Mouse (Mus musculus): ENCODE measurements at regions not wholly inside any gene's neighbourhood (a gene's known extent, or its start where the extent isn't known, plus 50 kb on each side); places are given as distances from the start of the nearest gene placed in this dataset.

DNA sequence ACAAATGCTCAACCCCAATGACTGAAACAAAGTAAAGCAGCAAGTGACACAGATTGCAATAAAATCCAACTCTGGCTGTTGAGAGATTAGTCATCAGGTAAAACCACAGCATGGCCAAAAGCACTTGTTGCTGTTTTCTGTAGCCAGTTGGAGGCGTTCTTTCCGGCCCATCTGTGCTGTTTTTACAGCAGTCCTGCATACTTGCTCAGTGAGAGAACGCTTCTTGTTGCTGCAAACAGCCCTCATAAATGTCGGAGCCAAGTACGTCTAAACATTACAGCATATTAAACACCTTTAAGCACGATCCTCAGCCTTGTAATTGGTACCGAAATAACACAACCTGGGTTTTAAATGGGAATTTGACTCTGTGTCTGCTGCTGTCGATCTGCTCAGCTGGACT, 65.6 kb upstream of the Hs3st3a1 start:
- no peak for DNase-seq (ENCODE audit: extremely low spot score, low spot score)

DNA sequence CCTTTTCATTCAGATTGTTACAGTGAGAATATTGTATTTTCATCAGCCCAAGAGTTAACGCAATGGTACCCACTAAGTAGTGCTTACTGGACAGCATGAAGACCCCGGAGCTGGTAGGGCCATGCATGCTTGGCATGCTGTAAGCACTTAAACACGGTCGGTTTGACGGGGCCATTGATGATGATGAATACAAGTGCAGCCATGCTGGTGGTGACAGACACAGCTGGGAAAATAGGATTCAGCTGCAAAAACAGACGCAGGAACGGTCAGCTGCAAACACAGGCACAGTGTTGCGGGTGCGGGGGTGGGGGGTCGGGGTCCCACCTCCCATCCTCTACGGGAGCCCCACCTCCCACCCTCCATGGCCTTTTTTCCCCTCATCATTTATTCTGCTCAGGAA, 99.7 kb upstream of the Hs3st3a1 start:
- DNase-seq (ENCODE audit: extremely low spot score, low spot score), result peak; percentile 42

DNA sequence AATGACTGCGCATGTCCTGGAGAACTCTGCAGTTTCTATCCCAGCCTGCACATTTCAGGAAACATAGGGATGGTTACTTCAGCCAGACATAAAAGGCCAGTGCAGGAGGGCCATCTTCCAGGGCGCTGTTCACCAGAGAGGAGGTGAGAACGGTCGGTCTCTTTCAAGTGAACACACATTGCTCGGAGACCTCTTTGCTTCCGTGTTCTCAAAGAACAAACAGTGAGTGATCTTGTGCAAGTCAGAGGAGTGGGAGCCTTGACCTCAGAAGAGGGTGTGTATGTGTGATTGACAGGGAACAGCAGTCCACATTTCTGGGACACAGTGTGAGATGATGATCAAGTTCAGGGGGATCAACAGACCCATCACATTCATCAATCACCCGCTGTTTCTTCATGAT, 102.7 kb upstream of the Hs3st3a1 start:
- DNase-seq (ENCODE audit: extremely low spot score, low spot score), result no peak

DNA sequence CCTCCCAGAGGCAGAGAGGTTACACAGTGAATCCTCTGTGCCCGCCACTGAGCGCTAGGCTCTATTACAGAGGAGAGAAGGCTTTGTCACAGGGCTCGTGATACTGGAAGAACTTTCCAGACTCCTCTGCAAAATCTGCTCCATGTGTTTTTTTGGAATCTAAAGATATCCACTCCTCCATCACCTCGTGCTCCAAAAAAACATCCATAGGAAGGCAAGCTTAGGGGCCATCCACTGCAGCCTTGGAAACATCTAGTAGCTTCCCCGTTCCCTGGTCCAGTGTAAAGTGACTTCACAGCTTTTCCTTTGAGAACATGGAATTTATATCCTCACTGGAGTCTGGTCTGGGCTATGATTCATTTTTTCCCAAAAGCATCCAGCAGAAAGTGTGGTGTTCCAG, 103.3 kb upstream of the Hs3st3a1 start:
- DNase-seq (ENCODE audit: extremely low spot score, low spot score), result no peak

DNA sequence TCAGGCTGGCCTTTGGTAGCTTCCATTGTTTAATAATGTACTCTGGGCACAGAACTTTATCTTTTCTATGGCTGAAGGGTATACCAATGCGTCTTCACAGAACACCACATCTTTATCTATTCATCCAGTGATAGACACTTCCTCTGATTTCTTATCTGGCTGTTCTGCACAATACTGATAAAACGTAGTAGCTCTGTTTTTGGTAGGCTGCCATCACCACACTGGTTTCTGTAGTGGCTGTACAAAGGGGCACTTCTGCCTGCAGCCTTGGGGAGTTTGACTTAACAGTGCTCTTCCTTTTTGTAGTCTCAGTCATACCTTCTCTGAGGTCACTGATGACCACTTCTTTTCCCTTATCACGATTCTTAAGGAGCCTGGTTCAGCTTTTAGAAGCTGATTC, 106.0 kb upstream of the Hs3st3a1 start:
- no peak for DNase-seq (ENCODE audit: extremely low spot score, low spot score)

DNA sequence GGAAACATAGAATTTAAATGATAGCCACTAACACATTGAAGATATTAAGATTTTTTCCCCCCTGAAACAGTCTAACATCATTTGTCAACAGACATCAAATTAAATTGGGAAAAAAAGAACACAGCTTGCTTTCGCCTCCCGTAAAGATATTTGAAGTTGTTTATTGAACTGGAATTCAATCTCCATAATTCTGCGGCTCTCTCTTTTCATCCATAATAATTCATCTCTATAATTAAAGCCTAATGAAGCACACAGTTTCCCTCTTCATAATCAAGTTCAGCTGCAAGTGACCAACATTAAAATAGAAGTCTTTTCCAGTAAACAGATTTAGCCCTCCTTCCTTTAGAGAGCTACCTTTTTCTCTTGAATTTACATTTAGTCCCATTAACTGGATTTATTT, 107.4 kb upstream of the Hs3st3a1 start:
- DNase-seq (ENCODE audit: extremely low spot score, low spot score), result no peak

DNA sequence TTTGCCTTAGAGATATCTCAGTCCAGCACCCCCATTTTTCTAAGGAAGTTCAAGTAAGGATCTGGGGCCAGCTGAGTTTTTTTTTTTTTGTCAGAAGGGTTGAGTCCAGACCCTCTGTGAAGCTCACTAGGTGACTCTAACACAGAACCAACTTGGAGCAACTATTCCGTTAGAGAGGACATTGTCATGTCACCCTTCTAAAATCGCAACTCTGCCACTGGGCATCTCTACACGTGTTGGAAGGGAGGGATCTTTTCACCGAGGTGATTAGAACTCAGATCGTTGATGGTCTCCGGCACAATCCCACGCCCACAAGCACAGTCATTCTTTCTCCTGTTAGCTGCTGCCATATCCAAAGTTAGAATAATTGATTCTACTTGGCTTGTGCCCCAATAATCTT, 108.5 kb upstream of the Hs3st3a1 start:
- DNase-seq (ENCODE audit: extremely low spot score, low spot score), result no peak

DNA sequence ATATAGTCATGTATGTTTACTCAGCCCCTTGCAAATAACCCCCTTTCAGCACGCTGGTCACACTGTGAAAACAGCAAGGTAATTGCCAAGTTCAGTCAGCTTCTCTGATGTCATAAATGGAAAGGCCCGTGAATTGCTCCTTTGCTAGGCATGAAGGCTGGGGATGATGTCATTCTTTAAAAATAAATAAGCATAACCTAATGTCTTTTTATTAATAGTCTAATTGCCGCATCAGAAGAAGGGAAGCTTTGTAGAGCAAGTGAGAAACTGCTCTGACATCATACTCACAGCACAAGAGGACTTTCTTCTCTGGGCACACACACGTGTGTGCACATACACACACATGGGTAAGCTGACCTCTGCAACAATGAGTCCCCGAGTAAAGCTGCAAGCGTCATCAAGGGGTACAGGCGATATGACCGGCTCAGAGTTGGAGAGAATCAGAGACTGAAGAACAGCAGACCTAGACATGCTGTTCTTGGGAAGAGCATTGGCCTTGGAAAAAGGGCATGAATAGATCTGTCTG, 113.2 kb upstream of the Hs3st3a1 start:
- no peak for DNase-seq (ENCODE audit: extremely low spot score, low spot score)

DNA sequence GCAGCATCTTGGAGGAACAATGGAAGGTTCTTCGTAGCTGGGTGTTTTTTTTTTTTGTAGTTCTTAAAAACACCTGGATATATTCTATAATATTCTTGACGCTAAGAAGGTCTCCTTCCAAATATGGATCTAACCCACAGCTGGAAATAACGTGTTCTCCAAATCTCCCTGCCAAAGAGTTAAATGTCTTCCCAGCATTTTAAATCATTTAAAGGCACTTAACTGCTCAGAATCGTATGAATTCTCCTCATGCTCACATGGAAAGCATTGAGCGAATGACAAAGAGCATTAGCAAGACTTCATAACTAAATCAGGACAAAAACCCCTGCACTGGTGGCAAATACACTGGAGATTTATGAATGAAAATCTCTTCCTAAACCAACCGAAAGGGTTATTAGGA, 117.7 kb upstream of the Hs3st3a1 start:
- DNase-seq (ENCODE audit: extremely low spot score, low spot score), result no peak

DNA sequence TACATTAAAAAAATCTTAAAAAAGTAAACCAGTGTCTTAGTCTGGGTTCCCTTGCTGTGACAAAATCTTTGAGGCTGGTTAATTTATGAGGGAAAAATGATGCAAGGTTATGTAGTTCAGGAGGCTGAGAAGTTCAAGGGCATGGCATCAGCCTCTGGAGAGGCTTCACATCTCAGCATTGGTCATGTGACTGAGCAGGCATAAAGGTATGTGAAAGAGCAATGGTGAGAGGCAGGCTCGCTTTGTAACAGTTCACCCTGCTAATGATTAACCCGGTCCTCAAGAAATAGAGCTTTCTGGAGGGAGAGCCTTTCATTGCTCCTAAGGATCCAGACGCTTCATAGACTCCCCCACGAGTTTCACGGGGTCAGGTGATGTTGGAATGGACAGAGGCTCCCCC, 120.1 kb upstream of the Hs3st3a1 start:
- DNase-seq (ENCODE audit: extremely low spot score, low spot score), result no peak

DNA sequence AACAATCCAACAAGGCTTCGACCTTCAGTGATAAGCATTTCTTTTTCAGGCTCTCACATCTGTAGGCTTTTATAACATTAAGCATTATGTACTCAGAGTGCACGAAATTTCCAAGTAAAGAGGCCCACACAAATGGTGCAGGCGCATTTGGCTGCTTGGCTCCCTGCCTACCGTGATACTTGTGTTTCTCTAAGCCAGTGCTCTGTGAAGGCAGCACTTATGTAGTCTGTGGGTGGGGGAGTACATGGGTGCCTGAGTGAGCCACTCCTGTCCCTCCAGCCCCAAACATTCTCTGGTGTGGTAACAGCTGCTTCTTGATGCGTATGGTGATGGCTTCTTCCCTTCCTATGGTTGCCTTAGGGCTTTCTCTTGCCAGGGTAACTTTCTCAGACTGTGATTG, 121.9 kb upstream of the Hs3st3a1 start:
- no peak for DNase-seq (ENCODE audit: extremely low spot score, low spot score)

DNA sequence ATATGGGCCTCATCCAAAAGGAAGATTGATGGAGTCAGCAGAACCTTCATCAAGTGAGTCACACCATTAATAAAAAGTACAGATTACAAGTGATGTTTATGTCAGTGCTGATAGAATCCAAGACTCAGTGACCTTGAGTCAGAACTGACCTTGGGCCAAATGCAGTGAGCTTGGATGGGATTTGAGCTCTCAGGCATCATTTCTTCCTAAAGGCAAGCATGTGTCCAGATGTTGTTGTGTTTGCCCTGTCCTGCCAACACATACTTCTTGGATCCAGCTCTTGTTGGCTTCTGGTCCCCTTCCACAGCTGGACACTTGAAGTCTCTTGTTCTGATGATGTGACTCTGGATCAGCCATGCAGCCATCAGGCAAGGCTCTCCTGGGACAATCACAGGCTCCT, 125.3 kb upstream of the Hs3st3a1 start:
- DNase-seq (ENCODE audit: extremely low spot score, low spot score), result no peak

DNA sequence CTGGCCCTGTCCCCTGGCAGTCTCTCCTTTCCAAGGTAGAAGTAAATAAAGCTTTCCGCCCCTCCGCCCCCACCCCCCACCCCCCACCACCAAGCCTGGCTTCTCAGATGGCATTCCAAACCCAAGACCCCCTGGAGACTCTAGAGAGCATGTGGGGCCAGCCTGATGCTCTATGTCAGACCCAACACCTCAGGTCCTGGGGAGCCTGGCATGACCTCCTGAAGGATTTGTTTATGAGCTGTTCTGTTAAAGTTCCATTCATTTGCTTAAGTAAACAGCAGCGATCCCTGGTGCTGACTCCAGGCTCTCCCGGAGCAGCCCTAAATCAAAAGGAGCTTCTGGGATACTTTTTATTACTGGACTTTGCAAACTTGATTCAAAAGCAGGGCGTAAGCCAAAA, 137.3 kb upstream of the Hs3st3a1 start:
- DNase-seq (ENCODE audit: extremely low spot score, low spot score), result no peak

DNA sequence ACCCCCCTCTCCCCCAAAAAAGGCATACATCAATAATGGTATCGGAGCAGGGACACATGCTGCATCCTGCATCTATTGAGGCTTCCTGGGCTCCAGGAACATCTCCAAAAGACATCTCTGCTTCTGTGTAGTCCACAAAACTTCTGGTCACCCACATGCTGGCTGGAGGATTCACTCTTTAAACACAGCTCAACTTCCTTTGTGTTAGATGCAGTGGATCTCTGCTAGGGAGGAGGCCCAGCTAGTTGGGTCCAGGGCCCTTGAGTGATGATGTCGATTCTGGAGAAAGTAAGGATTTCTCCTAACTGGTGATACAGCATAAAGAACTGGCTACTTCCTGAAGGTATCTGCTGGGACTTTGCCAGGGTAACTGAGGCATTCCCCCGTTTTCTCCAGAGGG, 146.9 kb upstream of the Hs3st3a1 start:
- DNase-seq (ENCODE audit: extremely low spot score, low spot score), result no peak

DNA sequence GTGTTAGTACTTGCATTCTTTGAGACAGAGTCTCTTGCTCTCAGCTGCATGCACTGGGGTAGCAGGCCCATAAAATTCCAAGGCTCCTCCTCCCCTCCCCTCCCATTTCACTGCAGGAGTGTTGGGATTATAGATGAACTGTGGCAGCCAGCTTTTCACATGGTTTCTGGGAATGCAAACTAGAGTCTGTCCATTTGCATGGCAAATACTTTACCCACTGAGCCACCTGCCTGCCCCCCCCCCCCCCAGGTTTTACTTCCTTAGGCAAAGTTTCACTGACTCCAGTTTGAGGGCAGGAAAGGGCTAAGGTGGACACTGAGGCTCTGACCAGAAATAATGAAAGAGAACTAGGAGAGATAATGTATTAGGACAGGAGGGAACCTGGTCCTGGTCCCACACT, 147.6 kb upstream of the Hs3st3a1 start:
- DNase-seq (ENCODE audit: extremely low spot score, low spot score), result no peak

DNA sequence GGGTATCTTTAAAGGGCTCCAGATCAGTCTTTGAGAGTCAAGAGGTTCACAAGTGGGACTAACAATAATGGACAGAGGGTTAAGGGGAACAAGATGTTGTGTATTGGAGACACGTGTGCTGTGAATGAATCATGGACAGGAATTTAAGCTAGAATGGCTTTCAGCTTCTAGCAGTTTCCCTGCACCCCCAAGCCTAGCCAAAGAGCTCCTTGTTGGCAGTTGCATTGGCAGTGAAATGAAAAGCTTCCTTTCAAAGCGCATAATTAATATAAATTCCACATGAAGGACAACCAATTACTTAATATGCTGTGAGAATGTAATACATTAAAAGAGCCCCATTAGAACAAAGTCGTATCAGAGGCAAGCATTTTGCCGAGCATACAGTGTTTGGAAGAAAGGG, 153.4 kb upstream of the Hs3st3a1 start:
- no peak for DNase-seq (ENCODE audit: extremely low spot score, low spot score)

DNA sequence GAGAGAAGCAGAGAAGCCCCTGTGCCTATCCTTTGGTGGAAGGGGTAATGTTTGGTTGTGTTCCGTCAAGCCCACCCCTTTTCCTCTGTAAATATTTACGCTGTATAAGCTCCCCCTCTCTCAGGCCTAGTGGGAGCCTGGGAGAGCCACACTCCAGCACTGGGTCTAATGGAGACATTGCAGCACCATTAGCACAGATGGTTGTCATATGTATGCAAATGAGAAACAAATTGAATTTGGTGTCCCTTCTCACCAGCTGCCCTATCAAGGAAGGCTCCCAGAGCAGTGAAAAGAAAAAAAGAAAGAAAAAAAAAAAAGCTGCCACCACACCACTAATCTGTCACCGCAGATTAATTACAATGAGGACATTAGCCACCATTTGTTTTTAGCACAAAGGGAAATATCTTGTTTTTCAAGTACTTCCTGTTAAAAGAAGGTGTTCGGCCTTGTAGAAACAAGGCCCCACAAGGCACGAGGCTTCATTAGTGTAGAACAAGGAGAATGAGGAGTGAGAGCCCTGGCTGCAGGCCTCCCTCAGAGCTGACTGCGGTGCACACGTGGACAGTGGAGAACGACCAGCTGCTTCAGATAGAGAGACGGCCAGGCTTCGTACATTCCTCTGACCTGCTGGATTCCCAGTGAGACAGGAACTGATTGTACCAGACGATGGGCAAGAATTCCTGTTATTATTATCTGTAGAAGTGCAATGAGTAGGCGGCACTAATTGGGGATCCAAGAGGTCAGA, 156.7 kb upstream of the Hs3st3a1 start:
- no peak for DNase-seq (ENCODE audit: extremely low spot score, low spot score)

DNA sequence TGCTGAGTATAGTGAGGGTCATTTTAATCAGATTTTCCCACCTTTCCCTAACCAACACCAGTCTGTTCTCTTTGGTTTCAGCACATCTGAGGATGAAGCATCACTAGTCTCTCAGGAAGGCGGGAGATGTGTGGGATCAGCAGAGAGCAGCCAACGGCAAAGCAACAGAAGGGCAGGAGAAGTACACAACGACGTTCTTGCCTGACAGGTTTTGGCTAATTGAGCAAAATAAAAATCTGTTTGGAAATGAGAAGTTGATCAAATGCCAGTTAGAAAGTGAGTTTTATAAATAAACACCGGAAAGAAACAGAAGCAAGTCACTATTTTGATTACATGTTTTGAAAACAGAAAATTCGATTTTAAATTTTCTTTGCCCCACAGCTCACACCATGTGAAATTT, 161.4 kb upstream of the Hs3st3a1 start:
- DNase-seq (ENCODE audit: extremely low spot score, low spot score), result no peak

DNA sequence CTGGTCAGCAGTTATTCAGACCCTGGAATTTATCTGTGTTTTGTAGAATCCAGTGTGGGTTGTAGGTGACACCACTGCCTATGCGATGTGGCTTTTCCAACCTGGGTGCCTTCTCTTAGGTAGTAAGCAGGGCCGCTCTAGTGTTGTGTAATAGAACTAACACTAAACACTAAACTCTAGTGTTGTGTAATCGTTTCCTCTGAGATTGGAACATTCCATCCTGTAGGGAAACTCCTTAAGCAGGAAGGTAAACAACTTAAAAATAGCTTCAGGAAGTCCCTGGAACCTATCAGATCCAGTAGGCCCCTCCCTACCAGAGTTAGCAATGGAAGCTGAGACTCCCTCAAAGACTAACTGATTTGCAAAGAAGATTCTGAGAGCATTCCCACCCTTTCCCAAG, 161.9 kb upstream of the Hs3st3a1 start:
- no peak for DNase-seq (ENCODE audit: extremely low spot score, low spot score)

DNA sequence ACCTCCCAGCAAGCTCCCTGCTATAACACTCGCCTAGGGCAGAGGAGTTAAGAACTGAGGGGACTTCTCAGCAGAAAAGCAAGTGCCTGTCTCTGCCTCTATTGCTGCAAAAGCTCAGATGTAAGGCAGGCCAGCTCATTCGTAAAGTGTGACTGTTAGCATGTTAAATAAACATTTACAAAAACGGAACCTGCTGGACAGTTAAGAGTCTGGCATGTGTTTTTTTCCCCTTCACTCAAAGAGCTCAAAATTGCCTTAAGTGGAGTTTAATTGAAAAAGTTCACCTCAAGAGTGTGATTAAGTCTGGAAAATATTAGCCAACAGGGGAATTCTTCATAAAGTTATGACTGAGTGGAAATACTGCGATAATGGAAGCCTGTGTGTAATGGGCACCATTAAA, 167.0 kb upstream of the Hs3st3a1 start:
- DNase-seq (ENCODE audit: extremely low spot score, low spot score), result no peak

DNA sequence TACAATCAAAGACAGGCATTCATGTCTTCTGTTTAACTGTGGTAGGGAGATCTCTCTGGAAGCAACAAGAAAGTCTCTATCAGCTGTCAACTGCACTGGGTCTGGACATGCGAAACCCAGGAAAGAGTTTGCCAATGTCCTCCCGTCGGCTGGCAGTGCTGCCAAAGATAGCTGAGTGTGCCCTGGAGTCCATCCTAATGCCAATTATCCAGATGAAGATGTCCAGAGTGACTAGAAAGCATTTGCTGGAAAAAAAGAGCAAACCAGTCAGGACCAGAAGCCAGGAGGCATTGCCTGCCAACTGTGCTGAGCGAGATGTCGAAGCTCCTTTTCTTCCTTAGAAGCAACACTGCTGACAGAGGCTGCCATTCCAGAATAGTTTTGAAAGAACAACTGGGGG, 167.6 kb upstream of the Hs3st3a1 start:
- DNase-seq (ENCODE audit: extremely low spot score, low spot score), result no peak

DNA sequence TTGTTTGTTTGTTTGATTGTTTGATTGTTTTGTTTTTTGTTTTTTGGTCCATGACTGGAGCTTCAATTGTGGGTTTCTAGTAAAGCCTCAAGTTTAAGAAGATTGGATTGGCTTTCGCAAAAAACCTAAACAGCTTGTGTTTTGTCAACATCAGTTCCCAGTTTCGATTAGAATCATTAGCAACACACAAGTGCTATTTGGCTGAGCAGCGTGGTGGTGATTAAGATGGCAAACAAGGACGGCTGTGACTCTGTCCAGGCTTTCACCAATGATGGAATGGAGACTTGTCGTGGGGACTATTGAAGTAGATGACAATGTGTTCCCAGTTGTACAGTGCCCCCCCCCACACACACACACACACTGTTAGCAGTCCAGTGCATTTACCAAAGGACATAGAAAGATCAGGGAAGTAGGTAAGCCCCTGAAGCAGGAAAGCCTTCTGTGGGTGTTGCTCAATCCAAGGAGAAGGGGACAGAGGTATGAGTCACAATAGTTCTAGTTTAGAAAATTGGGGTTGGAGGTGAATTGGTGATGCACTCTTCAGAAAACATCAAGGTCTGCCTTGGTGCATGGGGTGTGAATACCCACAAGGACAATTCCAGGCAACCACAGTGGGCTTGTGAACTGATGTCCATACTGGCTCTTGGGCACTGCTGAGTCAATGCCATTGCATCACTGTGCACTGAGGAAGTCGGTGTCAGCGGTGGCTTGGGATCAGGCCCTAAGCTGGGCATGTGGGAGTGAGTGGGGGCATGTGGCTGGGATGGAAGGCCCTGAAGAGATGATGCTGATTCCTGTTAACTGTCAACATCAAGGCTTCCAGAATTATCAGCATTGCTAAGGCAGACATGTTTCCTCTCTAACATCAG, 174.5 kb upstream of the Cox10 start:
- no peak for DNase-seq (ENCODE audit: extremely low spot score, low spot score)

DNA sequence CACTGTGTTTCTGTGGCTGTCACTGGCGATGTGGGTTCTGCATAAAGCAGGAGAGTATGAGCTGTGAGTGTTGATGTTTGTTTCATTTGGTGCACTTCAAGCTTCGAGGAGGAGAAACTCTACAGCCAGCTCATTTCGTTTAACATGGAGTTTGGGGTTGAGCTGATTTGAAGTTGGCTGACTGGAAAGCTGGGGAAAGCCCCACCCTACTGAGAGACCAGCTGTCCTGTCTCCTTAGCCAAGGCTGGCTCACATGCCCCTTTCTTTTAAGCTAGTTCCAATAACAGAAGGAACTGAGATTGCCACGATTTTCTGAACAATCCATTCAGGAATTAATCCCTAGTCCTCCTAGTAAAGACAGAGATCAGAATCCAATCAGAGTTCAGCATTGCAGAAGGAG, 157.6 kb upstream of the Cox10 start:
- no peak for DNase-seq (ENCODE audit: extremely low spot score, low spot score)
